Mouse (Mus musculus) MEL (cell line): ENCODE data around the gene Klhl42. TPM values are rescaled to one million over a fixed set of nuclear protein-coding genes. Genes with fewer than 3 reads are reported as not detected.

ENCODE experiments used
- DNase-seq: peaks from one replicate; pipeline ENCODE4 v3.0.0; 2011; ENCODE audit warnings: low read depth, low spot score
- H3K27ac ChIP-seq: 2 replicates; pipeline ENCODE4 v1.5.1; 2012; ENCODE audit warnings: low read depth, mild to moderate bottlenecking, control low read depth, low read length, moderate library complexity; ENCODE audit not compliant: control insufficient read depth
- H3K27me3 ChIP-seq, 2 experiments: fragments of 150-350 bp in 1 of 2; sonication (generic) in 1 of 2; 2 replicates each; pipeline ENCODE4 v1.6.1; 2012; ENCODE audit warnings: low read length in 2 of 2, mild to moderate bottlenecking in 2 of 2, improper control_type of control experiment in 1 of 2, moderate library complexity in 1 of 2; ENCODE audit not compliant: insufficient read depth in 2 of 2, control insufficient read depth in 1 of 2
- H3K36me3 ChIP-seq, 2 experiments: 2 replicates each; pipeline ENCODE4 v1.6.1; 2012 to 2014; ENCODE audit warnings: low read length in 2 of 2, improper control_type of control experiment in 1 of 2, inconsistent platforms in 1 of 2, mild to moderate bottlenecking in 1 of 2; ENCODE audit not compliant: insufficient read depth in 2 of 2, control insufficient read depth in 1 of 2
- H3K4me1 ChIP-seq, 2 experiments: fragments of 150-350 bp in 1 of 2; sonication (generic) in 1 of 2; 2 replicates each; pipeline ENCODE4 v1.6.1; 2012; ENCODE audit warnings: low read length in 2 of 2, improper control_type of control experiment in 1 of 2, mild to moderate bottlenecking in 1 of 2; ENCODE audit not compliant: insufficient read depth in 2 of 2, control insufficient read depth in 1 of 2
- H3K4me3 ChIP-seq, 2 experiments: fragments of 150-350 bp in 1 of 2; sonication (generic) in 1 of 2; 2 replicates each; pipeline ENCODE4 v1.5.1; 2012; ENCODE audit warnings: low read depth in 2 of 2, low read length in 2 of 2, mild to moderate bottlenecking in 2 of 2, moderate library complexity in 2 of 2, control low read depth in 1 of 2, improper control_type of control experiment in 1 of 2; ENCODE audit not compliant: control insufficient read depth in 1 of 2, insufficient read depth in 1 of 2
- H3K79me2 ChIP-seq: 2 replicates; pipeline ENCODE4 v1.6.1; 2012; ENCODE audit warnings: mild to moderate bottlenecking, low read length, moderate library complexity; ENCODE audit not compliant: control insufficient read depth, poor library complexity, insufficient read depth
- H3K9ac ChIP-seq: 2 replicates; pipeline ENCODE4 v1.6.1; 2012; ENCODE audit warnings: low read depth, mild to moderate bottlenecking, control low read depth, low read length, moderate library complexity; ENCODE audit not compliant: control insufficient read depth, poor library complexity, severe bottlenecking
- H3K9me3 ChIP-seq: fragments of 150-350 bp; sonication (generic); replicated peaks from 2 replicates; pipeline ENCODE4 v1.6.1; 2012; ENCODE audit warnings: mild to moderate bottlenecking, low read length, improper control_type of control experiment, moderate library complexity; ENCODE audit not compliant: insufficient read depth
- BHLHE40 ChIP-seq: IDR thresholded peaks from 2 replicates; pipeline ENCODE4 v1.6.1; 2012; ENCODE audit warnings: low read depth, mild to moderate bottlenecking, inconsistent platforms, low read length, improper control_type of control experiment, borderline replicate concordance
- CHD2 ChIP-seq: IDR thresholded peaks from 2 replicates; pipeline ENCODE4 v1.6.1; 2011; ENCODE audit warnings: low read length, improper control_type of control experiment
- E2F4 ChIP-seq: IDR thresholded peaks from 2 replicates; pipeline ENCODE4 v1.6.1; 2011; ENCODE audit warnings: low read depth, low read length, improper control_type of control experiment, borderline replicate concordance
- ELF1 ChIP-seq: IDR thresholded peaks from 2 replicates; pipeline ENCODE4 v1.6.1; 2014; ENCODE audit warnings: low read depth, mild to moderate bottlenecking, inconsistent platforms, low read length, improper control_type of control experiment, moderate library complexity
- EP300 ChIP-seq, 2 experiments: IDR thresholded peaks; 2 replicates each; pipeline ENCODE4 v1.6.1; 2011; ENCODE audit warnings: improper control_type of control experiment in 2 of 2, low read length in 2 of 2, low read depth in 1 of 2, mild to moderate bottlenecking in 1 of 2
- ETS1 ChIP-seq: IDR thresholded peaks from 2 replicates; pipeline ENCODE4 v1.6.1; 2012; ENCODE audit warnings: low read depth, mild to moderate bottlenecking, inconsistent platforms, low read length, improper control_type of control experiment, moderate library complexity
- GABPA ChIP-seq: IDR thresholded peaks from 2 replicates; pipeline ENCODE4 v1.6.1; 2012; ENCODE audit warnings: low read depth, mild to moderate bottlenecking, inconsistent platforms, low read length, improper control_type of control experiment, moderate library complexity
- GATA1 ChIP-seq: IDR thresholded peaks from 2 replicates; pipeline ENCODE4 v1.6.1; 2011; ENCODE audit warnings: low read depth, low read length, improper control_type of control experiment
- HCFC1 ChIP-seq: IDR thresholded peaks from 2 replicates; pipeline ENCODE4 v1.6.1; 2012; ENCODE audit warnings: low read depth, mild to moderate bottlenecking, inconsistent platforms, low read length, improper control_type of control experiment, moderate library complexity
- MAZ ChIP-seq: IDR thresholded peaks from 2 replicates; pipeline ENCODE4 v1.6.1; 2012; ENCODE audit warnings: low read depth, mild to moderate bottlenecking, inconsistent platforms, low read length, improper control_type of control experiment
- MEF2A ChIP-seq: IDR thresholded peaks from 2 replicates; pipeline ENCODE4 v1.6.1; 2014; ENCODE audit warnings: low read depth, mild to moderate bottlenecking, inconsistent platforms, low read length, improper control_type of control experiment; ENCODE audit not compliant: poor library complexity, insufficient replicate concordance, severe bottlenecking; ENCODE audit errors: extremely low read depth
- MXI1 ChIP-seq: IDR thresholded peaks from 2 replicates; pipeline ENCODE4 v1.6.1; 2011; ENCODE audit warnings: mild to moderate bottlenecking, low read depth, low read length, improper control_type of control experiment
- MYC ChIP-seq: IDR thresholded peaks from 2 replicates; pipeline ENCODE4 v1.6.1; 2011; ENCODE audit warnings: low read depth, mild to moderate bottlenecking, low read length, improper control_type of control experiment, moderate library complexity
- POLR2A ChIP-seq, 2 experiments: IDR thresholded peaks; 2 replicates each; pipeline ENCODE4 v1.6.1; 2011 to 2012; ENCODE audit warnings: low read length in 2 of 2, mild to moderate bottlenecking in 2 of 2, control low read depth in 1 of 2, improper control_type of control experiment in 1 of 2, low read depth in 1 of 2, moderate library complexity in 1 of 2; ENCODE audit not compliant: control insufficient read depth in 1 of 2, insufficient read depth in 1 of 2, poor library complexity in 1 of 2
- POLR2AphosphoS5 ChIP-seq: IDR thresholded peaks from 2 replicates; pipeline ENCODE4 v1.6.1; 2012; ENCODE audit warnings: low read depth, borderline replicate concordance, mild to moderate bottlenecking, inconsistent platforms, low read length, moderate library complexity, mixed read lengths
- RAD21 ChIP-seq: IDR thresholded peaks from 2 replicates; pipeline ENCODE4 v1.6.1; 2011; ENCODE audit warnings: mild to moderate bottlenecking, low read depth, low read length, improper control_type of control experiment
- SMC3 ChIP-seq: IDR thresholded peaks from 2 replicates; pipeline ENCODE4 v1.6.1; 2011; ENCODE audit warnings: low read depth, low read length, improper control_type of control experiment
- TAL1 ChIP-seq: IDR thresholded peaks from 2 replicates; pipeline ENCODE4 v1.6.1; 2012; ENCODE audit warnings: mild to moderate bottlenecking, inconsistent platforms, low read length, moderate library complexity, mixed read lengths
- TCF12 ChIP-seq: IDR thresholded peaks from 2 replicates; pipeline ENCODE4 v1.6.1; 2014; ENCODE audit warnings: low read depth, mild to moderate bottlenecking, inconsistent platforms, low read length, improper control_type of control experiment, moderate library complexity
- USF1 ChIP-seq: IDR thresholded peaks from 2 replicates; pipeline ENCODE4 v1.6.1; 2014; ENCODE audit warnings: low read depth, mild to moderate bottlenecking, inconsistent platforms, low read length, improper control_type of control experiment, moderate library complexity
- USF2 ChIP-seq, 2 experiments: IDR thresholded peaks; 2 replicates each; pipeline ENCODE4 v1.6.1; 2011 to 2012; ENCODE audit warnings: improper control_type of control experiment in 2 of 2, low read length in 2 of 2, borderline replicate concordance in 1 of 2, inconsistent platforms in 1 of 2, low read depth in 1 of 2, mild to moderate bottlenecking in 1 of 2; ENCODE audit not compliant: insufficient read depth in 1 of 2
- ZC3H11A ChIP-seq: IDR thresholded peaks from 2 replicates; pipeline ENCODE4 v1.6.1; 2012; ENCODE audit warnings: low read depth, mild to moderate bottlenecking, inconsistent platforms, low read length, improper control_type of control experiment
- ZKSCAN1 ChIP-seq: IDR thresholded peaks from 2 replicates; pipeline ENCODE4 v1.6.1; 2012; ENCODE audit warnings: low read depth, mild to moderate bottlenecking, inconsistent platforms, low read length, improper control_type of control experiment, moderate library complexity
- ZMIZ1 ChIP-seq: IDR thresholded peaks from 2 replicates; pipeline ENCODE4 v1.6.1; 2012; ENCODE audit warnings: low read depth, mild to moderate bottlenecking, inconsistent platforms, low read length, improper control_type of control experiment, moderate library complexity
- polyA plus RNA-seq, 2 experiments: library from polyadenylated mRNA; stranded (reverse) in 1 of 2; unstranded in 1 of 2; fragments of >175 nt in 1 of 2; fragments of >200 nt in 1 of 2; gene quantifications; 2 replicates each; pipeline versions ENCODE4 v1.2.1 to v1.2.4; 2012; ENCODE audit warnings: low replicate concordance in 2 of 2, low read depth in 1 of 2; ENCODE audit not compliant: insufficient read length in 2 of 2, insufficient read depth in 1 of 2, missing spikeins in 1 of 2
- total RNA-seq: library from RNA; depleted of rRNA; stranded (reverse); fragments of 300-350 nt; gene quantifications from 2 replicates; pipeline ENCODE4 v1.2.3, GENCODE M21; 2012

The Klhl42 gene
- total and polyA plus RNA-seq, 3 experiments, result 8.2 to 10.9 TPM; not detected in 1

- peaks cover 0 to 18% of the 10 kb centered on the region in 2 experiments; a peak in 2 of 4 replicates for H3K36me3 ChIP-seq
- no peaks in the 10 kb centered on the region for H3K9me3 ChIP-seq
- no peak overlapping the region for H3K27ac ChIP-seq
- no peaks in the 10 kb centered on the region for H3K27me3 ChIP-seq
- H3K4me3 ChIP-seq, result no peak overlapping the region
- no peaks in the 10 kb centered on the region for H3K4me1 ChIP-seq
- no peaks in the 10 kb centered on the region for H3K79me2 ChIP-seq
- H3K9ac ChIP-seq, result no peak overlapping the region
- TF ChIP-seq ZC3H11A (no peak), ETS1 (no peak), GABPA (no peak), USF1 (no peak), POLR2AphosphoS5 (no peak), ELF1 (no peak)
- no peak for DNase-seq
Observed at GRCm38 (mm10) chr6:147055374-147055977, 35.7 kb upstream of the Klhl42 start.

GRCm38 (mm10) chr6:147059326-147059725 is 31.9 kb upstream of the Klhl42 start:
- H3K9ac ChIP-seq, result no peak overlapping the region
- DNase-seq, result no peak
- no peaks in the 10 kb centered on the region for H3K79me2 ChIP-seq
- no peak overlapping the region for H3K4me3 ChIP-seq
- no peaks in the 10 kb centered on the region for H3K4me1 ChIP-seq
- H3K36me3 ChIP-seq, result peaks cover 0 to 17% of the 10 kb centered on the region in 2 experiments; a peak in 2 of 4 replicates
- TF ChIP-seq USF2 (IDR thresholded peaks at IDR 0.05; ENCODE audit: borderline replicate concordance in 1 of 2, insufficient read depth in 1 of 2, low read depth in 1 of 2, low read length in 2 of 2) (no peak), BHLHE40 (no peak), TAL1 (no peak), E2F4 (no peak), GATA1 (no peak), MXI1 (no peak)
- no peaks in the 10 kb centered on the region for H3K27me3 ChIP-seq
- H3K27ac ChIP-seq, result no peak overlapping the region
- no peaks in the 10 kb centered on the region for H3K9me3 ChIP-seq

GRCm38 (mm10) chr6:147061630-147062029 is 29.5 kb upstream of the Klhl42 start:
- no peaks in the 10 kb centered on the region for H3K4me1 ChIP-seq
- H3K36me3 ChIP-seq, result peaks cover 0 to 11% of the 10 kb centered on the region in 2 experiments; a peak in 2 of 4 replicates
- no peaks in the 10 kb centered on the region for H3K79me2 ChIP-seq
- no peak overlapping the region for H3K9ac ChIP-seq
- H3K27ac ChIP-seq, result no peak overlapping the region
- DNase-seq, result no peak
- TF ChIP-seq GATA1 (no peak), EP300 (IDR thresholded peaks at IDR 0.05; ENCODE audit: low read depth in 1 of 2, low read length in 2 of 2) (no peak), HCFC1 (no peak), ZKSCAN1 (no peak), ZC3H11A (no peak), ZMIZ1 (no peak), ELF1 (no peak), MAZ (no peak), POLR2A (IDR thresholded peaks at IDR 0.05; ENCODE audit: control insufficient read depth in 1 of 2, insufficient read depth in 1 of 2, low read depth in 1 of 2, low read length in 2 of 2, poor library complexity in 1 of 2) (no peak), ETS1 (no peak), USF1 (no peak), TAL1 (no peak), MYC (no peak), POLR2AphosphoS5 (no peak), E2F4 (no peak), CHD2 (no peak), MEF2A (no peak), SMC3 (no peak), RAD21 (no peak), TCF12 (no peak)
- no peak overlapping the region for H3K4me3 ChIP-seq
- no peaks in the 10 kb centered on the region for H3K27me3 ChIP-seq
- H3K9me3 ChIP-seq, result no peaks in the 10 kb centered on the region
